In the genomic region with DNA sequence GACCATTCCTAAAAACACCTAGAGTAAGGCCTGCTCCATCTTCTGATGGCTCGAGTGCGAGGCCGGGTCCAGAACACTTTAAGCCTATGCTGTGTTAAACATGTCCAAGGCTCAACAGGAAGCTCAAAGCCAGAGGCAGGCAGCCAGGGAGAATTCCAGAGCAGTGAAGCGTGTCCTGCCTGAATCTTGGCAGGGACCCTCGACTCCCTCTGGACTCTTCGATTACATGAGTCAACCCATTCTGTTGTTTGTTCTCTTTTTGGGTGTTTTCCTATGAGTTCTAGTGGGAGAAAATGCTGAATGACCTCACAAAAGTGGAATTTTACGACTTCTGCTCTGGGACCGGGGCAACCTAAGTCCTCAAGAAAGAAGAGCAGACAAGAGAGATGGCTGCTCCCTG, we compare ENCODE assay signal across 9 mouse cellular contexts. TPM values are rescaled to one million over a fixed set of nuclear protein-coding genes. Genes with fewer than 3 reads are reported as not detected.
DNase-seq lines count a peak whose midpoint lies in the region; ATAC-seq and TF ChIP-seq lines count a peak whose summit lies in the region.
"Had no signal": no experiment of that assay in that cellular context is flagged by ENCODE, and none has a peak within 500 bp of the region (broad histone marks: within the 10 kb centered on the region; RNA-seq: fewer than 3 reads in every experiment).

No protein-coding gene starts in this region.

- no peaks in the 10 kb centered on the region for H3K36me3 ChIP-seq in intestine, embryonic 15.5 days

- peak; percentile 50 for ATAC-seq in intestine, embryonic 15.5 days
- no peak for ATAC-seq in megakaryocyte progenitor cell, adult 5-6 weeks (replicated peaks; ENCODE audit: poor library complexity)

- intact Hi-C loops in gastrocnemius, adult 2 months (cut with DNase I): loop anchor here (5.0 to 10.0 kb wide), 3 partner anchors 62 to 175 kb away; a partner anchor contains a TSS

- 0 out of 2 replicates have a peak overlapping the region, but pooled peaks have one; percentile 26 for H3K4me3 ChIP-seq in gastrocnemius, adult 2 months
- no peak overlapping the region for H3K4me3 ChIP-seq in intestine, embryonic 15.5 days (replicated peaks)

- H3K4me2 ChIP-seq in intestine, embryonic 15.5 days (replicated peaks): 0 out of 2 replicates have a peak overlapping the region, but pooled peaks have one; percentile 6

- peaks cover 19% of the 10 kb centered on the region for H3K4me1 ChIP-seq in intestine, embryonic 15.5 days (replicated peaks)

- peak overlapping the region; percentile 77 for H3K27ac ChIP-seq in gastrocnemius, adult 2 months
- peak overlapping the region; percentile 64 for H3K27ac ChIP-seq in intestine, embryonic 15.5 days
- H3K27ac ChIP-seq: macrophage had no signal

- DNase-seq in right cerebral cortex, postnatal 10 days (ENCODE audit: low spot score in 2 of 2): peak; percentile 51 to 59
- DNase-seq in right cerebral cortex, postnatal 14 days: no peak
- peak; percentile 91 for DNase-seq in gastrocnemius, adult 2 months
- DNase-seq in lung, postnatal 14 days: peak; percentile 70
- no peak for DNase-seq in layer of hippocampus, adult 11-12 months (ENCODE audit: low spot score)
- DNase-seq in spleen, adult 12 weeks (ENCODE audit: low spot score): no peak

- TF ChIP-seq CTCF in gastrocnemius, adult 2 months (IDR thresholded peaks at IDR 0.05): no peak

- WGBS in intestine, embryonic 15.5 days: 34% methylated on average over 8 of the region's 8 CpGs

- no peaks in the 10 kb centered on the region for H3K9me3 ChIP-seq in intestine, embryonic 15.5 days

- H3K27me3 ChIP-seq in intestine, embryonic 15.5 days (replicated peaks): no peaks in the 10 kb centered on the region

- H3K9ac ChIP-seq in intestine, embryonic 15.5 days: no peak overlapping the region

RNA-seq across cellular contexts. Expression of a gene that starts 15.4 kb away (rescaled TPM):
- 1 to 10 TPM; 1.2 to 1.7 TPM for total RNA-seq in gastrocnemius, adult 2 months (2021)
- polyA plus RNA-seq in intestine, embryonic 15.5 days (2015; fragmentation: Nextera tagmentation; extraction: Ambion mirVana): 13.9 and 15.3 TPM in 2 replicates
- total RNA-seq in megakaryocyte progenitor cell, adult 5-6 weeks (2015): 5.9 and 10.2 TPM in 2 replicates
- total RNA-seq in megakaryocyte progenitor cell, adult 5-6 weeks (2017): 6.2 and 8.4 TPM in 2 replicates

Comparison
In these comparisons a context has a peak if more than half of its experiments do, and no peak if none do; other contexts are left out.
1. DNase-seq: peak in right cerebral cortex, postnatal 10 days (2 of 2), gastrocnemius, adult 2 months (single experiment) and lung, postnatal 14 days (single experiment); none in right cerebral cortex, postnatal 14 days (single experiment), layer of hippocampus, adult 11-12 months (single experiment) and spleen, adult 12 weeks (single experiment).